Mouse (Mus musculus) thymus, postnatal 4 days (tissue): ENCODE measurements around the gene Olfr1423.
A peak's percentile ranks its signal among the peaks of the same experiment; 100 is the strongest.
"Not testable (repeated sequence)": the region's sequence is repeated elsewhere in the genome, so short reads cannot be mapped to it uniquely, and the experiment has no call there.

Source experiments
- DNase-seq: peaks from one replicate; pipeline ENCODE4 v3.0.0; 2021

Olfr1423 gene

DNA sequence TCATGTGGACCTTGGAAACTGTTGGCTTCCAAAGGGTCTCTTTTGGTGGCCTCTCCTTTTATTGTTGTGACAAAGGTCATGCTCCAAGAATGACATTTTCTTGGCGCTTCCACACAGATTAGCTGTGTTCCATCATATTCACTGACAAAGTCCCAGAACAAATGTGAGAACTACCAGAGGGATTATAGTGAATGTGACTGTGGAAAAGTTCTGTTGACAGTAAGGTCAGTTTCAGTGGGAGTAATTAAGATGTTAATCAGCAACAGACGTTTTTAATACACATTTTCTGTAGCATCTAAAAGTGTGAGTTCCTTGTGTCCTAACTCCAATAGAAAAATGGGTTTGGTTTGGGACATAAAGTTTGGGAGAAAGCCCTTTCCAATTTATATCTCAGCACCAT is at the start of gene Olfr1423:
Gene Olfr1423 (minus strand): TSS at position 101 of the 400 bp plus-strand sequence.
- no peak for DNase-seq

DNA sequence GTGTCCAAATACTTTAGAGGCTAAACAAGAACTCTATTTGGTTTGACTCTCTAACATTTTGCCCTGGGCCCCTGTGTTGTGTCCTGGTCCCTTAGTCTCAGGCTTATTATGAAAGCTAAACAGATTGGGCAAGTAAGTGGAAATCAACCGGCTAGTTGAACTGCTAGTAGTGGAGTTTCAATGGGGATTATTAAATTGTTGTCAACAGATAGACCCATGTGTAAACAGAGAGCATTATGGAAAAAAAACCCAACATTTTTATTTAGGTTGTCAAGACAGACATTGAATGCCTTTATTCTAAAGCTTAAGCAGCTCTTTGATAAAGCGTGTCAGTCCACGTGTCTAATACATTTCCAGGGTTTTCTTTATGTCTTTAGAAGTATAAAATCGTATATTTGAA is 36.5 kb upstream of the Olfr1423 start, which contains the start of gene Olfr1425:
Gene Olfr1425 (minus strand): TSS at position 101 of the 400 bp plus-strand sequence.
- DNase-seq = not testable (repeated sequence)

DNA sequence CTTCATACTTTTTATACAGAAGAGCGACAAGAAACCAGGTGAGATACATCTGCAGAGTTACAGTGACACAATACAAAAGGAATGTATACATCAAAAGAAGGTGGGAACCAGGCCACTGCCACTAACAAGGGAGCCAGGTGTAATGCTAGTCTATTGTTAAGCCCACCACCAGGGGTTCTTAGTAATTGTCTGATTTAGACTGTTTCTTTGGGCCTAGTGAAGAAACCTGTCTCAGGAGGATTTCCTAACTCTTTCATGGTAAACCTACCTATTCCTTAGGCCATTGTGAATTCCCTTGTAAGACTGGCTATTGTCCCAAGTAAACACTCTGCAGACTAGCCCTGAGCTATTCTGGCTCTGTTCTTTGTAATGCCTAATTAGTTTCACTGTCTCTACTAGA is 28.4 kb upstream of the Olfr1423 start:
- DNase-seq = not testable (repeated sequence)

DNA sequence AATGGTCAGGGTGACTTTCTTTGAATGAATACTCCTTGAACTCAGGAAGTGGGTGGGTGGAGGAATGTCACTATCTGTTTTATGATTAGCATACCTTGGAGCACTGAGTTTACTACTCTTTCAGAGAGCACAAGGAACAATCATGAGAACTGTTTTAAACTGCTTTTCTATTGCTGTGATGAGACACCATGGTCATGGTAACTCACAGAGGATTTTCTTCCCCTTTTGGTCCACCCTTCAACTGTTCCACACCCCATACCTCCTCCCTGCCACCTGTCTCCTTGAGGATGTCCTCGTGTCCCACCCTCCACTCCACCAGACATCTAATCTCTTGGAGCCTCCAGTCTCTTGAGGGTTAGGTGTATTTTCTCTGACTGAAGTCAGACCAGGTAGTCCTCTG is 26.7 kb upstream of the Olfr1423 start:
- DNase-seq = not testable (repeated sequence)

DNA sequence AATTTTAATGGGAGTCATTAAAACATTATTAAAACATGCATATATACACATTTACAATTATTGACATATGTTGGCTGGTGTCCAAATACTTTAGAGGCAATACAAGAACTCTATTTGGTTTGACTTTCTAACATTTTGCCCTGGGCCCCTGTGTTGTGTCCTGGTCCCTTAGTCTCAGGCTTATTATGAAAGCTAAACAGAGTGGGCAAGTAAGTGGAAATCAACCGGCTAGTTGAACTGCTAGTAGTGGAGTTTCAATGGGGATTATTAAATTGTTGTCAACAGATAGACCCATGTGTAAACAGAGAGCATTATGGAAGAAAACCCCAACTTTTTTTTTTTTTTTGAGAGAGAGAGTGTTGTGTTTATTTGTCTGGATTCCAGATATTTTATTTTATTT is 21.5 kb upstream of the Olfr1423 start, which contains the start of gene Olfr1424:
Gene Olfr1424 (minus strand): TSS at position 101 of the 400 bp plus-strand sequence.
- not testable (repeated sequence) for DNase-seq

DNA sequence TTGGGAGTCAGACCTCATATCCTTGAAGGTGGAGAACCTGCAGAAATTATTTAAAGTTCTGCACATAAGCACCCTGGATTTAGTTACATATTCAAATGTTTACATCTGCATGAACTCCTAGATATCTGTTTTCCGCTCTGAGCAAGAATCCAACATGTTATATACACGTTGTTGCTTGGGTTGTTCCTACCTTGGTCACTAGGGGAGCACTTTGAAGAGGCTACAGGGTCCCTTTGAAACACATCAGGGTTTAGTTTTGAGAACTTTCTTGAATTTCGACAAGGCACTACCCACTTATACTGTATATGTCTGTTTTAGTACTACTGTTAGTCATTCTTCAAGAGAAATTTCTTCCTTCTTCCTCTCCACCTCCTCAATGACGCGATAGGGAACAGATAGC is 2.0 kb upstream of the Olfr1423 start:
- DNase-seq = no peak

DNA sequence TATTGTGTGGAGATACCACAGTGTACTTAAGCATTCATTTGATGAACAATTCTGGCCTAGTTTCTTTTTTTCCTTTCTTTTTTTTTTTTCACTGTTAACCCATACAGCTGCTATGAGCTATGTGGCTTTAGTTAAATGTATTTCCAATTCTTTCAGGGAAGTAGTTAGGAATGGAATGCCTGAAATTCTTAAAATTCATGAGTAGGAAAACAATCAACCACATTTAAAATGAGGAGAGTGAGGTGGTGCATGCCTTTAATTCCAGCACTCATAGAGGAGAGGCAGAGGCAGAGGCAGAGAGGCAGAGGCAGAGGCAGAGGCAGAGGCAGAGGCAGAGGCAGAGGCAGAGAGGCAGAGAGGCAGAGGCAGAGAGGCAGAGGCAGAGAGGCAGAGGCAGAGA is 3.4 kb downstream of the Olfr1423 start:
- no peak for DNase-seq

DNA sequence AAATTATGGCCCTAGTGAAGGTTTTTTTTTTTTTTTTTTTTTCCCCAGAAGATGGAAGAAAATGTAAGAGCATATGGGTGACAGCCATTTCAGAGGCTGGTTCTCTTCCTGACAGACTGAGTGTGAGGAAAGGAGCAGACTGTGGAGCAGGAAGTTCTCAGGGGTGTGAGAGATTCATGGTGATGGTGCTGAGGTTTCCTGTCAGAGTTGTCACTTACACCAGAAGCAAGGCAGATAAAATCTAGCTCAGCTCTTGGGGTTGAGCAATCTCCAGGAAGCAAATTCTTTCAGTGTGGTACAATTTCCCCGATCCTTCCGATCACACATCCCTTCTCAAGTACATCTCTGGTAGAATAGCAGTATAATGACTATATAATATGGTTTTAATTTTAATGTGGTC is 14.5 kb downstream of the Olfr1423 start:
- no peak for DNase-seq

DNA sequence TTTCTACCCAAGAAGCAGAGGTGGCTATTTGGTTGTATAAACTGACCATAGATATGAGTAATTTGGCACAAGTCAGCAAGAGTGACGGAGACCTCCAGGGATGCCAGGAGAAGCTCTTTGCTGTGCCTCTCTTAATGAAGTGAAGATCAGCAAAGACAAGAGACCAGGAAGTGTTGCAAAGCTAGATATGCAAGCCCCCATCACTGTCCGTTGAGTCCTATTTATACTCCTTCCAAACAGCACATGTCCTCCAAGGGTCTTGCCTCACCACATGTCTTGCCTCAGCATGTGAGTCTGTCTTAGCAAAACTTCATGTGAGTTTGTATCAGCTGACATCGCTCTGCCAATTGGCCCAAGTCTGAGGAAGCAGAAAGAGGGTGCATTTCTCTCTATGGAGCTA is 15.8 kb downstream of the Olfr1423 start:
- no peak for DNase-seq

DNA sequence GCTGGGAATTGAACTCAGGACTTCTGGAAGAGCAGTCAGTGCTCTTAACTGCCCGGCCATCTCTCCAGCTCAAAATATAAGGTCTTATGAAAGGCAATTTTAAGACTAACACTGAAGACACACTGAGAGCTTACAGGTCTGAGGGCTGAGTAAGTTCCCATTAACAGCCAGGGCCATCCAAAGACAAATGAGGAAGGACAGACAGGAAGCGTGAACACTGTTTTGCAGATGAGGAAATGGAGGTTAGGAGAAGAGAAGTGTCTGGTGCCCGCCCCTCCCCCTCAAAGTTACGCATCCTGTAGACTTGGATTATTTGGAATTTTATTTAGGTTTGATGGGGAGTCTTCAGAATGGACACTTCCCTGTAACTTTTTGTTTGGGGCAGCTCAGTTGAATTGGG is 17.0 kb downstream of the Olfr1423 start:
- DNase-seq = no peak

DNA sequence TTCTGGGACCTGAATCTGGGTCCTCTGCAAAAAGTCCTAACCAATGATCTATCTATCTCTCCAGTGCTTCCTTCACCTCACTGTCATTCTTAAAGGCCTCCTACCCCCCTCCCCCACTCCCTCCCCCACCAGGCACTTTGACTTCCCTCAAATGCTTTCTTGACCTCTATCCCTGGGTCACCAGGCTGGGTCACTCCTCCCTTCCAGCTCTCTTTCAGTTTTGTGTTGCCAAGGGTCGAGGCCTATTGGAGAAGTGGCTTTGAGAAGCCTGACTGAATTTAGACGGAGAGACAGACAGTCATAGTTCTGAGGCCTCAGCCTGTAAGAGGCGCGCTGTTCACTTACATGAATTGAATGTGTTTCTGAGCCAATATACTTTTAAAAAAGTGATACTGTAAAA is 24.9 kb downstream of the Olfr1423 start:
- no peak for DNase-seq

DNA sequence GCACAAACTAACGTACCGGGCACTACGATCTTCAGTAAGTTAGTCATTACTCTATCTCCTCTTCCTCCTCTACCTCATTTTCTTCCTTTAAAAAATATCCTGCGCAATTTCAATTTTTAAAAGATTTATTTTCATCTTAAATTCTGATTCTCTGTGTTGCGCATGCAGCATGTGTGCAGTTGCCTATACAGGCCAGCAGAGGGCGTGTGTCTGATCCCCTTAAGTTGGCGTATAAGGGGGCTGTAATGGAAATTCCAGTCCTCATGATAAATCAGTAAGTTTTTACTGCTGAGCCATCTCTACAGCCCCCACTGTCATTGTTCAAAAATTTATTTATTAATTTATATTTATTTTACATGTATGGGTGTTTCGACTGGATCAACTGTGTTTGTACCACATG is 25.4 kb downstream of the Olfr1423 start:
- peak; percentile 38 for DNase-seq

DNA sequence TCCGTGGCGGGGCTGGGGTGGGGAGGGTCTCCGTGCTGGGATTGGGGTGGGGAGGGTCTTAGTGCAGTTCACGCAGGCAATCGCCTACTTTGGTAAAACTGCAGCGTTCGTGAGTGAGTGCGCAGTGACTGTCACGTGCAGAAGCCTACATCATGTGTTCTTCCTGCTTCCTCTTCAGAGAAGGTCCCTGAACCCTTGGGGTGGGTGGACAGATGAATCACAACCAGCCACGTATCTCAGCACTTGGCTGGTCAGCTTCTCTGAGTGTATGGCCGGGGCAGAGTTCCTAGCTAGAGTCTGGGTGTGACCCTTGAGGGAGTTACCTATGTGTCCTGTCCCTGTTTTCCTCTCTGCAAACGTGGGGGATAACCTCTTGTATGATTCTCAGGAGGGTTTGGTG is 27.9 kb downstream of the Olfr1423 start:
- DNase-seq = peak; percentile 57

DNA sequence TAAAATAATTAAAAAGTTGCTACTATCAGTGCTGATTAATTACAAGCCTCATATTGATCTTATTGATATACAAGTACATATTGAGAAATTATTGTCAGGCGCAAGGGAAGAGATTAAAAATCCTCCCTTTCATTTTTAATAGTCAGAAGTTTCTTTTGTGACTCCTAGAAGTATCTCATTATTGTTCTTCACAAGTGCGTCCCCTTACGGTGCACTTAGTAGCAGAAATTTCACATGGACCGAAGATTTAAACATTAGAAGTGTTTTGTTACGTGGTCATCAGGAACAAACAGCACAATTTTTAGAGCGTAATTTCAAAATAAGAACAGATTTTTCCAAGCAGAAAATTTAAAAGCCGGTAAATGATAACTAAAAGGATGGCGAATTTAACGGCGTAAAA is 28.5 kb downstream of the Olfr1423 start:
- DNase-seq = no peak

DNA sequence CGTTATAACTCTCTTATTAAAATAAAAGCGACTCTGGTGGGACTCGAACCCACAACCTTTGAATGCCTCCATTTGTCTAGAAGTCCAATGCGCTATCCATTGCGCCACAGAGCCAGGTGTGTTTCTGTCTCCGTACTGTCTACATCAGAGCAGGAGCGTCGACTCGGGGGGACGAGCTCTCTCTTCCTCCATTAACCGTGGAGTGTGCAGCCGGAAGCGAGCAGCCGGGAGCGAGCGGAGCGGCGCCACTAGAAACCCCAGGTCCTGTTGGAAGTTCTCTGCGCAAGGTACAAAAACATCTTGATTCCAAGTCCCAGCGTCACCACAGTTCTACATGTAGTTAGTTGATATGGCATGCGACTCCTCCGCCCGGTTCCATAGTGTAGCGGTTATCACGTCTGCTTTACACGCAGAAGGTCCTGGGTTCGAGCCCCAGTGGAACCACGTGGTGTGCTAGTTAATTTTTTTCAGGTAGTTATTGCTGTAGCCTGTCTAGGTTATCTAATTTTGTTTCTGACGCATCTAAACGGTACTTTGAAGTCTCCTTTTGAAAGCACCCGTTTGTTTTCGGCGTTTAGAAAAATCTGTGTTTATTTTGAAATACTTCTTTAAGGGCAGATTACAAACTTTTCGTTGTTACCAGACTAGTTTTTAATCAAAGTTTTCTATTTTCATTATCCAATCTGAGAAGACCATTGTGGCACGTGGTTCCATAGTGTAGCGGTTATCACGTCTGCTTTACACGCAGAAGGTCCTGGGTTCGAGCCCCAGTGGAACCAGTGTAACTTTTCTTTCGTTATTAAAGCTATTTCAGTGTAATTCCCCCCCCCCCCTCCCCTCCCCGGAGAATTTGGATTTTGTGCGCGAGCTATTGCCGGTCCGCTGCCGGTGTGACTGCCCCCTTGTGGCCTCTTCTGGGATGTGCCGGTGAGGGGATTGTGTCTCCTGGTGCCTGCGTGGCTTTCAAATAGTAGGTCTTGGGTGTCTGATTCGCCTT is 29.3 kb downstream of the Olfr1423 start:
- DNase-seq = peak; percentile 91

DNA sequence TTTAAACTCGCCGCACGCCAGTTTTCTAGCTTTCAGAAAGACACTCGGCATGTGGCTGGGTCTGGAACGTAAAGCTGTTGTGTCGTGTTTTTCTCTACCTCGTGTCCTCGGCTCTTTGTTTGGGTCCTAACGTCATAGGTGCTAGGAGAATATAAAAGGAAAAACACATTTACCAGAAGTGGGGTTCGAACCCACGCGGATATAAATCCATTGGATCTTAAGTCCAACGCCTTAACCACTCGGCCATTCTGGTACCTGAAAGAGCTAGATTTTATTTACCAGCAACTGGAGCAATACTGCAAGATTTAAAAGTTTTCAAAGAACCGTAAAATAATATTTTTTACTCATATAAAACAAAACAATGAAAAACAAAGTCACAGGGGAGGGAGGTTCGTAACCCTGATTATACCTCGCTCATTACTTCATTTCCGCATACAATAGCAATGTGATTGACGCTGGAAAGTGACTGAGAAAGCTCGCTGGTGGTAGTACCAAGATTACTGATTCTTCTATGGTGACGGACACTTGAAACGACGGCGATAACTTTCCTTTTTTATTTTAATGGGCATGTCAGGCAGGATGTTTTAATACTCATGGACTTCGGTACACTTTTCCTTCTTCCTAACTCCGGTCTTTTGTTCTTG is 30.1 kb downstream of the Olfr1423 start:
- DNase-seq = peak; percentile 78

DNA sequence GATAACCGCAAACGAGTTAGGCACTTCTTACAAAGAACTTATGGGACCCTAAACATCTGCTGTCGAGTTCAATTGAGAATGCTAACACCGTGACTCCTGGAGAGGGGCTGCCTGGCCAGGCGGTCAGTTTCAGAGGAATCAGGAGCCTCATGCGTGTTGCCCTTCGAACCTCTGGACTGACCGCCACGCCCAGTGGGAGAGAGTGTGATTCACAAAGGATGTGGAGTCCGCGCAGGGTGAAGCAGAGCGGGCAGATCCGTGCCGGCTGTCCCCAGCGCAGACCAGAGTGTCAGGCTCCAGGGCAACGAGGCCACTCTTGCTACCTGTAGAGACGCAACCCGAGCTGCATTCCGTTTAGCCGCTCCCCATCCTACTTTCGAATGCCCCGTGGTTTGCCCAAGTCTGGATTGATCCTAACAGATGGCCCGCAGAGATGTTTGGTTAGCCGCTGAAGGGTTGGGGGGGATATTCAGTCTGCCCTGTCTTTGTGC is 30.8 kb downstream of the Olfr1423 start:
- peak; percentile 66 for DNase-seq

DNA sequence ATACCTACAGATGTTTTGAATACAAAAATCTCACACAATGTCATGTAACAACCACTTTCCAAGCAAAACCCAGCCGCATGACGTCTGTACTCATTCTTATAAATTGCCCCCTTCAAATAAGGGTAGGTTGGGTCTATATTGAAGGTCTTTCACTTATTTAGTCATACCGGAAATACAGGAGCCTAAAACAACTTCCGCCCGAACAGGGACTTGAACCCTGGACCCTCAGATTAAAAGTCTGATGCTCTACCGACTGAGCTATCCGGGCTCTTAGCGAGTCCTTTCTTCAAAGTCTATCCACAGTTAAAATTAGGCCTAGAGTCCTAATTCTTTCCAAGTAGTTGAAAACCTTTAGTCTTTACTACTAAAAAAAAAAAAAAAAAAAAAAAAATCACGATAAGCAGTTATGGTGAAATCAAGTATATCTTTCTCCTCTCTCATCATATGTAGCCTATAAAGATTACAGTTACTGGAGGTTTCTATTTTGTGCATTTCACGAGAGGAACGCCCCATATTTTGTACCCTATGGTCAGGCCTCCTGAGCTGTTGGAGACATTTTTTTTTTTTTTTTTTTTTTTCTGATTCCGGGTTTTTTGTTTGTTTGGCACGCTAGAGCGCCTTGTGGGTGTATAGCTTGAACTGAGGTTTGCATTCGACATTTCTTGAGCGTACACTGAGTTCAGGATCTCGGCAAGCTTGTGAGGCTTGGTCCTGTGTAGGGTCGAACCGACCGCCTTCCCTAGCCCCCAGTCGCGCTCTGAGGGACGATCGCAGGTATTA is 31.4 kb downstream of the Olfr1423 start:
- peak; percentile 79 for DNase-seq

DNA sequence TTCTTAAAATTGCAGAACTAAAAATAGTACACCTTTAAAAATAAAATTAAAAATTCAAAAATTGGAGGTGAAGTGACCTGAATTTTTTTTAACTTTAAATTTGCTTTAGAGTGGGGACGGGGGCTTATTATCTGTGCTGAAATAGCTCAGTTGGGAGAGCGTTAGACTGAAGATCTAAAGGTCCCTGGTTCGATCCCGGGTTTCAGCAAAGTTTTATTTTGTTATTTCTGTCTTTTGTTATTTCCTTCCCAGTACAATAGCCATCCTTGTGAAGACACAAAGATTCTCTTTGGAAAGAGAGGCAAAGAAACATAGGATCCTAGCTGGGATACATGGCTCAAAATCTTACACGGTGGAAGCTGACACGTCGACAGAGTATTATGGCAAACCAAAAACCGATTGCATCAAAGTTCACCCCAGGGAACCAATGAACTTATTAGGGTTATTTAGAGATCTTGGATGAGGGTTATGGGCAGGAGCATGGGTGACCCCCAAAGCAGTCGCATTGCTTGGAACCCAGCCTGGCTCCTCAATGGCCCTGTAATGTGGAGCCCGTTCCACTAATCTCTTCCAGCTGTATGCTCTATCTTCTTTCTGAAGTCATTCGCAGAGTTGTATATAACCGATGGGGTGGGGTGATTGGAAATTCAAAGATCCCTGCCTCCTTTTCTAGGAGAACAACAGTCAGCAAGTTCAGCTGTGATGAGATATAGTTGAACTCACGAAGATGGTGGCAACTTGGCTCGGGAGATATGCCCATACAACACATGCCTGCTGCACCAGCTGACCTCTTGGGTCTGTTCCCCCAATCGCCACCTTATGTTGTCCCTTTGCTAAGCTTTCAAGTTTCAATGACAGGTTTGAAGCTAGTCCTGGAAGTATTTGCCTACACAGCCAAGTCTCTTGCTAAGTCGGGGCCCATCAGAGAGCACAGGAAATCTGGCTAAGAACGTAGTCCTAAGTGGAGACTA is 32.4 kb downstream of the Olfr1423 start:
- DNase-seq = no peak

DNA sequence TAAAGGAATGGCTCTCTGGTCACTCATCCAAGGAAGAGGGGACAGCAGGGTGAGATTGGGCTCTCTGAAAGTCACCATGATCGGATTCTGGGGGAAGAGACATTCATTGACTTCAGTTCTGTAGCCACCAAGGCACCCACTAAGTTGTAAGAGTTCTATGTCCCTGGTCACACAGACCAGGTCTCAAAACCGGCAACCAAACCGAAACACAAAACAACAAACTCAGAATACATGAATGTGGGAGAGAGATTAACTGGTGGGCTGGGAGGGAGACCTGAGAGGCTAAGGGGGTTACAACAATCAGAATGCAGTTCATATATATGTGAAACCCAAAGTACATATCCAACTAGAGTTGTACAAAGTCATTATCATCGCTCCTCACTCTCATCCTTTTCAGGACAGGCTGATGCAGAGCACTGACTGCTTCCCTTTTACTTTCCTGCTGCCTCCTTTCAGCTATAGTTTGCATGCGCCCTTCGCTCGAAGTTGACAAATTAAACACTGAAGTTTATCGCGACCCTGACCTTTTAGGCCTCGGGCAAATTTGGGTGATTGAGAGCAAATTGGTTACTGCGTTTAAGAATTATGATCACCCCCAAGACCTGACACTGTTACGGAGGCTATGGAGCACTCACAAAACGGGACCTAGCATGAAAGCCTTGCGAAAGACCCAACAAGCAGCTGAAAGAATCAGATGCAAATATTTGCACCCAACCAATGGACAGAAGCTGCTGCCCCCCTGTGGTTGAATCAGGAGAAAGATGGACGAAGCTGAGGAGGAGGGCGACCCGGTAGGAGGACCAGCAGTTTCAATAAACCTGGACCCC is 33.8 kb downstream of the Olfr1423 start:
- peak; percentile 44 for DNase-seq
